Mouse (Mus musculus) layer of hippocampus, postnatal 10 days (tissue): ENCODE measurements at regions not wholly inside any gene's neighbourhood (a gene's known extent, or its start where the extent isn't known, plus 50 kb on each side); places are given as distances from the start of the nearest gene placed in this dataset.
A peak's percentile ranks its signal among the peaks of the same experiment; 100 is the strongest.
"Not testable (repeated sequence)": the region's sequence is repeated elsewhere in the genome, so short reads cannot be mapped to it uniquely, and the experiment has no call there.

Experiments
- DNase-seq, 2 experiments: peaks; one replicate each; pipeline ENCODE4 v3.0.0; 2021; ENCODE audit warnings: low spot score in 2 of 2

DNA sequence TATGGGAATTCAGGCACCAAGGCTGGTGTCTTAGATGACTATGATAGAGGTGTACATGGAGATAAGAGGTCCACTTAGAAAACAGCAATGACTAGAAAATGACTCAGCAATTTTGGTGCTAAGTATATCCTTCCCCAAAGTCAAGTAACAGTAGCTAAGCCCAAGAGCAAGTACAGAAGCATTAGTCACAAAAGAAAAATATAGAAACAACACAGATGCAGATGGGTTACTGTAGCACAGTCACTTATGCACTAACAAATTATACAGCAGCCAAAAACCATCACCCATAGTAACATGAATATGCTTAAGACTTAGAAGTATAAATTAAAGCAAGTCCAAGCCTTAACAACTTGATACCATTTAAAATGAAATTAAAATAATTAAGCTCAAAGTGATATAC, 378.5 kb upstream of the Meis2 start:
- DNase-seq: no peak

DNA sequence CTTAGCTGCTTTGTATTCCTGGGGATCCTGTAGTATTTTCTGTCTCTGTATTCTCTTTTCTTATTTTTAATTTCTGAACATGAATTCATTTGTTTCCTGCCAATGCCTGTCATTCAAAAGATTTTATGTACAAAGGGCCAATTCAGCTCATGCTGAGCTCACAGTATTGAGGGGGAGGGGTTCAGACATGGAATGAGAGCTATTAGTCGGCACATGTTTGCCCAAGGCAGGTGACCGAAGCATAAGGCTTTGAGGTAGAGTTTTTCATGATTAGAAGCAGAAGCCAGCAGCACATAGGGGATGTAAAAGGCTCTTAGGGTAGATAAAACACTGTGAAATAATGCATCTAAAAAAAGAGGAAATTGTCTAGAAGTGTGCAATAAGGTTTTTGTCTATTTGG, 374.6 kb upstream of the Meis2 start:
- DNase-seq: no peak

- no peak for DNase-seq
These were observed 367.8 kb upstream of the Meis2 start for GRCm38 (mm10) chr2:116433481-116433880.

- no peak for DNase-seq
These were observed 358.5 kb upstream of the Meis2 start for GRCm38 (mm10) chr2:116424131-116424530.

DNA sequence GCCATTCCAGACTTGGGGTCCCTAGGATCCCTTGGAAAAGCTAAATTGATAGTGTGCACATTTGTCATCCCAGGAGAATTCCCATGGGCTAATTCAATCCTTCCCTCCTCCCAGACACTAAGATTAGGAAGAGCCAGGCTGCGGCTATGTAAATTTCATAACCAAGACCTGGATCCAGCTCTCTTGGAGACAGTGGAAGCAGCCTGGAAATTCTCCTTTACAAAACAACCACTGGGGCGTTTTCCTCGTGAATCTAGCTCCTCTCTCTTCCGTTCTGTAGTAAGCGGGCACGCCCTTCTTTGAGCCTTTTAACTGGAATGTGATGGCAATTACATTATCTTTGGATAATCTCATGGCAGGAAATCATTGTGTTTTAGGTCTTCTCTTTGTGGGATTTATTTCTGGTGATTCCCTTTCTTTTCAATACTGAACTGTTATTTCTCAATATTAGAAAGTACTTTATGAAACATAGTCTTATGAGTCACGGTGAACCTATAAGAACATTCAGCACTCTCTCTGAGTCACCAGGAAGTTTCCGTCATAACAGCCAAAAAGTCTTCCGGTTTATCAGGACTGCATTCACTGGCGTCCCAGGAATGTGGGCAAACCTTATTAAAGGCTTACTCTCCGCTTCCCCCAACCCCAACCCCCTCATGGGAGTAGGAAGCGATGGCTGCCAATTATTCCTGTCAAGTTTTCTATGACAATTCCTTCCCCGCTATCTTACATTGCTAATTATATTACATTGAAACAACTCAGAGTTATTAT, 352.0 kb upstream of the Meis2 start:
- no peak for DNase-seq

- no peak for DNase-seq
These were observed 350.1 kb upstream of the Meis2 start for GRCm38 (mm10) chr2:116415742-116416141.

- no peak for DNase-seq
These were observed 336.5 kb upstream of the Meis2 start for GRCm38 (mm10) chr2:116402113-116402512.

DNA sequence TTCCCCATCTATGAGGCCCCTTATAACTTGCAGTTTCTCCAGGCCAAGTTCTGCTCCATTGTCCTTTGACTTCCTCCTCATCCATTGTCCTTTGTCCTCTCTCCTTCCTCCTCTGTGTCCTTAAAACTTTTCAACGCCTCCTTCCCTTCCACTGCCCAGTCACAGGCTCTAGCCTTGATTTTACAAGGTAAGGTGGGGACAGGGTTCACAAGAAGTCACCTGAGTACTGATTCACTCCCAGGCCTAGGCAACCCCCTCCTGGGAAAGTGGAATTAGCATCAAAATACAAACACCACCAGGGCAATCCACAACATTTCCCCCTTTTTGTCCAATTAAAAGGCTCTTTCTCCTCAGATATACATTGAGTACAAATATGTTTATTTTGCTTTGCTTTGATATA, 334.3 kb upstream of the Meis2 start:
- no peak for DNase-seq

- no peak for DNase-seq
These were observed 303.2 kb upstream of the Meis2 start for GRCm38 (mm10) chr2:116368811-116369210.

DNA sequence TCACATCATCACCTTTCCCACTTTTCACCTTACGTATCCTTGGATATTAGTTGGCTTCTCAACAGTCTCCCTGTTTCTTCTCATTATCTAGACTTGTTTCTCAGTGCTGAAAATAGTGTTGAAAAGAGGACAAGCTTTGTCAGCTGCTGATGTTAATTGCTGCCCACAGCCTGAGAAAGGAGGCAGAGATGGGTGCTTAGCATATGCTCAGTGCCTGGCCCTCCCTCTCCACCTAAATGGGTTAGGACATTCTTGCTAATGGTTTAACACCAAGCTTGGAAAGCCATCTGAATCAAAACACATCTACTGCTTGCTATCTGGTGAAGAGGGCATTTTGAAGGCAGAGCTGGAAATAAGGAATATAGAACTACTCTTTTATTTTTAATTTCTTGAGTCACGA, 298.5 kb upstream of the Meis2 start:
- DNase-seq: no peak

DNA sequence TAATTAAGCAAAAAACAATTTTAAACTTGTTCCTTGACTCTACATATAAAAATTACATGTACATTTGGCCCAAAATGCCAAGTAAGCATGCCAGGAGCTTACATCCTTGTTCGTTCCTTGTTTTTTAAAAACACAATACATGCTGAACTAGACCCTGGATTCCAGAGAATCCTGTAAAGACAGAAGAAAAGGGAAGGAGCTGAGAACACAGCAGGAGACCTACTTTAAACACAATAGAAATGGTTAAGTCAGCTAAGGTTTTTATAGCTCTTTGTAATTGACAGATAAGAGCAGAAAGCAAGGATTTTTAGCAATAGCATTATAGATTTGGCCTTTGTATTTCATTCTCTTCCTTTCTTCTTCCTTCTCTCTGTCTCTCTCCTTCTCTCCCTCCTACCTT, 292.5 kb upstream of the Meis2 start:
- DNase-seq: no peak

DNA sequence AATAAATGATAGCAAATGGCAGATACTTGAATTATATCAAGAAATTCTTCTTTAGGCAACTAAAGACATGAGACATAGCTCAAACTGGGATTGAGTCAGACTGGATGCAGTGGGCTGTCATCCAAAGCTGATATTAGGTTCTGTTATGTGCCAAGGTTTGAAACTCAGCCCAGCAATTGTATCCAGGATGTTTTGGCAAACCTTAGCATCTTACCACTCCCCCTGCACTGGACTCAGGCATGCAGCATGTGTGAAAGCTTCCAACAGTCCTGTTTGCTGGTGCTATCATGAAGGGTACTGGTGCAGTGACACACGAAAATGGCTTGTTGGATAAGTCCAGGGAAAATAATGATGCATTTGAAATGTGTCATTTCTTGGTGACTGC, 282.9 kb upstream of the Meis2 start:
- DNase-seq: no peak

DNA sequence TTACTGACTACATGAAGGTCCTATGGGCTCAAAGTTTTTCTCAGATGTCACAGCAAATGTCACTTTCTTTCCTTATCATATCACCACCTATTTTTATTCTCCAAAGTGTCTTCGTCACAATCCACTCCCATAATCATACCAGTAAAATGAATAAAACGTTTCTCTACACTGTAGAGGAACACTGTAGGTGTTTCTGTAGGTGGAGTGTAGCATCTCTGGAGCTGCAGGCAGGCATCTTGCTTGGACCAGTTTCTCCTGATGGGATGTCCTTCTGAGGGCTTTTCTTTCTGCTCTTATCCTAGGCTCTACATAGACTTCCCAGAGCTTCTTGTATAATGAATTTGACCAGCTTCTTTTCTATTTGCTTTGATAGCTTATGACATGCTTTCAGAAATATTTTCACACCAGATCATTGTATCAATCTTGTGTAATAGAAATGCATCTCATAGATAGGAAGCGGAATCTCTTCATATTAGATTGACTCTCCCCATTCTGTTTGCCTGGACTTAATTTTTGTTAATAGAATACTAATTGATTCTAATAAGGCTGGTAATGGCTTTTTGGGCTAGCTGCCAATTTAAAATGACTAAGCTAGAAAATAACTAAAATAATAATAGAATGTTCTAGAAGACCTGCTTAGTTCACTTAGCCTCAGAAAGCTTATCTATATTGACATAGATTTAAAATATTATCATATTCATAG, 282.3 kb upstream of the Meis2 start:
- DNase-seq: no peak

GRCm38 (mm10) chr2:116331801-116332200, 266.2 kb upstream of the Meis2 start:
- DNase-seq: no peak

- DNase-seq: no peak
These were observed 256.6 kb upstream of the Meis2 start for GRCm38 (mm10) chr2:116322039-116322770.

GRCm38 (mm10) chr2:116299551-116299950, 233.9 kb upstream of the Meis2 start:
- no peak for DNase-seq

DNA sequence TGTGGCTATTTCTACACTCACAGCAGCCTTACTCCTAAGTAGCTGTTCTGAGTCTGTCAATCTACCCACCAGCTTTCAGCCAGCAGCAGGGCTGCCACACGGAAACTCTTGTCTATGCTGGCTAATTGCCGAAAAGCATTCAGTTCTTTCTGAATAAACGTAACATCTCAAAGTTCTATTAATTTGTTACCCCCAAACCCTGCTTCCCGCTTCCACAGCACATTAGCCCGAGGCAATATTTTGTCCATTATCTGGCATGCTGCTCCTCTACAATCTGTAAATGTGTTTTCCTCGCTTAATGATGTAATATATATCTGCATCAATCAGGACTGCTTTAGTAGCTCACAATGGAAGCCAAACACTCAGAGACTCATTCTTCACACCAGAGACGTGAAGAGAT, 224.2 kb upstream of the Meis2 start:
- no peak for DNase-seq

DNA sequence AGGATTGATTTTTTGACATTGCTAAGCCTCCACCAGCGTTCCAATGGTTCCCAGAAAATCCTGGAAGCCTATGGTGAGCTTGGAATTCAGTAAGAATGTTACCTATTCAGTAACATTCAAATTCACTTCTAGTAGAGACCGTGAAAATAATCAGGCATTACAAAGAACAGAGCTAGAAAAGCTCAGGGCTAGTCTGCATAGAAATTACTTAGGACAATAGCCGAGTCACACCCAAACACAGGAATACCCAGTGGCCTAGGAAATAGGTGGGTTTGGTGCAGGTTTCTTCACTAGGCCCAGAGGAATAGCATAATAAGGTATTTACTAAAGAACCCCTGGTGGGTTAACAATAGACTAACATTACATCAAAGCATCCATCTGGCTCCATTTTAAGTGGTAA, 177.6 kb upstream of the Meis2 start:
- DNase-seq: not testable (repeated sequence)

- no peak for DNase-seq
These were observed 171.1 kb upstream of the Meis2 start for GRCm38 (mm10) chr2:116236731-116237130.

GRCm38 (mm10) chr2:116232793-116233192, 167.2 kb upstream of the Meis2 start:
- DNase-seq: no peak

- DNase-seq: peak in 1 of 2 experiments; percentile 8
These were observed 150.8 kb upstream of the Meis2 start for GRCm38 (mm10) chr2:116216418-116216817.
